ENCODE assay signal across 12 mouse cellular contexts in the genomic region with DNA sequence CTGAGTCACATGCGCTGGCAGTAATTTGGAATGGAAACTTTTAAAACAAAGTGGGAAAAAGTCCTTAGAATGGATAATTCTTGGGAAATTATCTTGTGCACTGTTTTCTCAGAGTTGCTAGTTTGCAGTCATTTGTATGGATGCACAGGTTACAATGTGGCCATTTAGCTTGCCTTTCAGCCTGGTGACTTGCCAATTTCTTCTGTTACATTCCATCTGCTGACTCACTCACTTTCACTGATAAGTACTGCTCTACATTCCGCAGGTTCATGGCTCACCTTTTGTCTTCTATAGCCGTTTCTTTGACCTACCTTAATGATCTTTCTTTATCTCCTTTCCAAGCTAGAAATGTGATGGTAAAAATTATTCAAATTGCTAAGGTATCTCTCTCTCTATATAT. TPM values are rescaled to one million over a fixed set of nuclear protein-coding genes. Genes with fewer than 3 reads are reported as not detected.
DNase-seq lines count a peak whose midpoint lies in the region; ATAC-seq and TF ChIP-seq lines count a peak whose summit lies in the region.
"Had no signal": no experiment of that assay in that cellular context is flagged by ENCODE, and none has a peak within 500 bp of the region (broad histone marks: within the 10 kb centered on the region; RNA-seq: fewer than 3 reads in every experiment).

No protein-coding gene starts in this region.

- ATAC-seq in cerebellum, adult (ENCODE audit: insufficient number of reproducible peaks, low FRiP score, low TSS enrichment): no peak
- ATAC-seq in liver, embryonic 16.5 days (ENCODE audit: low read depth): peak; percentile 53
- ATAC-seq: forebrain, embryonic 15.5 days had no signal

- peak; percentile 28 to 50 for DNase-seq in cerebellum, adult 18-20 months
- peak; percentile 13 to 53 for DNase-seq in lung, adult 18-20 months
- DNase-seq in lung, postnatal 4 days: no peak
- DNase-seq in ZHBTc4 (ENCODE audit: low read depth, low spot score): peak; percentile 12
- DNase-seq in layer of hippocampus, adult 18-20 months (ENCODE audit: low spot score in 2 of 2): no peak
- DNase-seq in left cerebral cortex, adult 2 months (ENCODE audit: extremely low spot score in 1 of 2, low spot score in 2 of 2): no peak
- DNase-seq: B cell, adult 2 months had no signal

- H3K36me3 ChIP-seq in liver, embryonic 16.5 days (ENCODE audit: control insufficient read depth, insufficient read depth): no peaks in the 10 kb centered on the region
- H3K36me3 ChIP-seq: forebrain, embryonic 15.5 days had no signal

- peak overlapping the region; percentile 36 for H3K4me2 ChIP-seq in liver, embryonic 16.5 days (ENCODE audit: low read depth, low read length)
- H3K4me2 ChIP-seq: forebrain, embryonic 15.5 days had no signal

- no peak overlapping the region for H3K9ac ChIP-seq in liver, embryonic 16.5 days (ENCODE audit: low read depth, low read length)
- H3K9ac ChIP-seq: forebrain, embryonic 15.5 days had no signal

- WGBS in liver, embryonic 16.5 days (ENCODE audit: insufficient replicate concordance): 56% methylated on average over 3 of the region's 3 CpGs

- peaks cover 21% of the 10 kb centered on the region for H3K4me1 ChIP-seq in liver, embryonic 16.5 days (ENCODE audit: control insufficient read depth, low read depth, low read length)
- H3K4me1 ChIP-seq: forebrain, embryonic 15.5 days had no signal

- intact Hi-C loops in left cerebral cortex, adult 2 months (cut with DNase I): no loop called here

- no peaks in the 10 kb centered on the region for H3K27me3 ChIP-seq in liver, embryonic 16.5 days (ENCODE audit: control insufficient read depth, insufficient read depth, low read depth, low read length)
- H3K27me3 ChIP-seq: forebrain, embryonic 15.5 days; megakaryocyte, embryonic 14.5 days had no signal

- H3K27ac ChIP-seq in liver, embryonic 16.5 days (ENCODE audit: low read length): peak overlapping the region; percentile 72
- H3K27ac ChIP-seq in left cerebral cortex, adult 2 months: no peak overlapping the region
- H3K27ac ChIP-seq: forebrain, embryonic 15.5 days; layer of hippocampus, adult 2 months had no signal

- no peaks in the 10 kb centered on the region for H3K9me3 ChIP-seq in liver, embryonic 16.5 days (replicated peaks; ENCODE audit: control insufficient read depth, low read length)
- H3K9me3 ChIP-seq: forebrain, embryonic 15.5 days; megakaryocyte, embryonic 14.5 days had no signal

- no peak overlapping the region for H3K4me3 ChIP-seq in liver, embryonic 16.5 days (ENCODE audit: low read depth, low read length)
- no peak overlapping the region for H3K4me3 ChIP-seq in left cerebral cortex, adult 2 months
- H3K4me3 ChIP-seq: forebrain, embryonic 15.5 days; layer of hippocampus, adult 2 months; megakaryocyte, embryonic 14.5 days had no signal

- TF ChIP-seq CTCF in left cerebral cortex, adult 2 months (IDR thresholded peaks at IDR 0.05): no peak

RNA-seq across cellular contexts. Expression of gene Lrba, which starts 28.6 kb away (rescaled TPM):
- 2.8 TPM in 2 replicates for polyA plus RNA-seq in liver, embryonic 16.5 days (2015; fragmentation: Nextera tagmentation; extraction: Ambion mirVana)
- total RNA-seq in layer of hippocampus, adult 18-20 months (2021): 10 to 100 TPM; 29.5 to 30.2 TPM
- total RNA-seq in left cerebral cortex, adult 2 months (2021): 10 to 100 TPM; 33.1 to 35.0 TPM

Comparison
In these comparisons a context has a peak if more than half of its experiments do, and no peak if none do; other contexts are left out.
1. DNase-seq: peak in cerebellum, adult 18-20 months (2 of 2), lung, adult 18-20 months (2 of 2) and ZHBTc4 (single experiment); none in lung, postnatal 4 days (0 of 2), layer of hippocampus, adult 18-20 months (0 of 2) and left cerebral cortex, adult 2 months (0 of 2).